Mouse (Mus musculus) spleen, adult 10 weeks (tissue): ENCODE measurements around the gene Tmem79. TPM values are rescaled to one million over a fixed set of nuclear protein-coding genes. Genes with fewer than 3 reads are reported as not detected.

Experiments used
- polyA plus RNA-seq: library from polyadenylated mRNA; stranded (reverse); fragments of 350-450 nt; fragmentation: Illumina TruSeq; extraction: RNeasy Lipid Tissue Mini Kit (QIAGEN cat#74804); gene quantifications from one replicate; pipeline ENCODE4 v1.2.3, GENCODE M21; 2015; ENCODE audit warnings: low replicate concordance; ENCODE audit not compliant: insufficient read depth

Gene Tmem79
- 0.22 TPM for polyA plus RNA-seq

GRCm38 (mm10) chr3:88336058-88337013 lies at the start of gene Tmem79, which contains the start of gene Smg5:
TSS of gene Tmem79 (minus strand) at chr3:88336148.
TSS of gene Smg5 (plus strand) at chr3:88336260.

GRCm38 (mm10) chr3:88384364-88384763 lies 48.4 kb upstream of the Tmem79 start, which contains the start of gene Bglap:
TSS of gene Bglap (minus strand) at chr3:88384464.

GRCm38 (mm10) chr3:88378599-88378998 lies 42.7 kb upstream of the Tmem79 start, which contains the start of gene Bglap2:
TSS of gene Bglap2 (minus strand) at chr3:88378699.

GRCm38 (mm10) chr3:88372643-88373042 lies 36.7 kb upstream of the Tmem79 start, which contains the start of gene Bglap3:
TSS of gene Bglap3 (minus strand) at chr3:88372743.

GRCm38 (mm10) chr3:88364337-88364736 lies 28.4 kb upstream of the Tmem79 start, which contains the start of gene Paqr6:
TSS of gene Paqr6 (plus strand) at chr3:88364584.

GRCm38 (mm10) chr3:88324951-88325405 lies 11.0 kb downstream of the Tmem79 start, which contains the start of gene Glmp:
TSS of gene Glmp (plus strand) at chr3:88325023.

GRCm38 (mm10) chr3:88296561-88297318 lies 39.2 kb downstream of the Tmem79 start, which contains the start of the genes Tsacc and Cct3:
TSS of gene Tsacc (minus strand) at chr3:88296999.
TSS of gene Cct3 (plus strand) at chr3:88297116.

GRCm38 (mm10) chr3:88287110-88287509 lies 48.8 kb downstream of the Tmem79 start, which contains the start of gene Gm38392:
TSS of gene Gm38392 (minus strand) at chr3:88287210.

Other genes with a start within 250 kb of the Tmem79 start
- gene Mef2d, start 193.8 kb downstream of the Tmem79 start, polyA plus RNA-seq: 77.6 TPM
- not detected for gene Rhbg, start 81.4 kb downstream of the Tmem79 start, polyA plus RNA-seq
- gene Gm38392, start 48.9 kb downstream of the Tmem79 start, polyA plus RNA-seq: not detected
- 10.0 TPM for gene Tsacc, start 39.1 kb downstream of the Tmem79 start, polyA plus RNA-seq
- 168 TPM for gene Cct3, start 39.0 kb downstream of the Tmem79 start, polyA plus RNA-seq
- gene Glmp, start 11.1 kb downstream of the Tmem79 start, polyA plus RNA-seq: 91.9 TPM
- 81.8 TPM for gene Smg5, start 112 bp upstream of the Tmem79 start, polyA plus RNA-seq
- 1.5 TPM for gene Paqr6, start 28.4 kb upstream of the Tmem79 start, polyA plus RNA-seq
- 0.15 TPM for gene Bglap3, start 36.6 kb upstream of the Tmem79 start, polyA plus RNA-seq
- not detected for gene Bglap2, start 42.6 kb upstream of the Tmem79 start, polyA plus RNA-seq
- 0.97 TPM for gene Bglap, start 48.3 kb upstream of the Tmem79 start, polyA plus RNA-seq
- 20.9 TPM for gene Pmf1, start 74.2 kb upstream of the Tmem79 start, polyA plus RNA-seq
- 17.2 TPM for gene Slc25a44, start 89.0 kb upstream of the Tmem79 start, polyA plus RNA-seq
- 53.1 TPM for gene Sema4a, start 125.0 kb upstream of the Tmem79 start, polyA plus RNA-seq
- 2.3 TPM for gene Lmna, start 173.8 kb upstream of the Tmem79 start, polyA plus RNA-seq
- 1.9 TPM for gene Mex3a, start 196.2 kb upstream of the Tmem79 start, polyA plus RNA-seq
- not detected for gene Rab25, start 212.2 kb upstream of the Tmem79 start, polyA plus RNA-seq
- 54.4 TPM for gene Lamtor2, start 216.9 kb upstream of the Tmem79 start, polyA plus RNA-seq
- 35.5 TPM for gene Ubqln4, start 217.6 kb upstream of the Tmem79 start, polyA plus RNA-seq
- gene Ssr2, start 239.7 kb upstream of the Tmem79 start, polyA plus RNA-seq: 101 TPM